Mouse (Mus musculus): ENCODE measurements around the gene Nckap5. TPM values are rescaled to one million over a fixed set of nuclear protein-coding genes. Genes with fewer than 3 reads are reported as not detected.

Gene Nckap5
- polyA plus RNA-seq, 2 experiments: 0.31 to 1.3 TPM

GRCm38 (mm10) chr1:126253934-126254333, 576.7 kb downstream of the Nckap5 start:
- ATAC-seq (ENCODE audit: insufficient read depth) (no peak), DNase-seq (ENCODE audit: low read depth in 3 of 3, low spot score in 3 of 3) (peak in 1 of 3 experiments; percentile 0)
- WGBS (ENCODE audit: insufficient replicate concordance): 61% methylated on average over 7 of the region's 7 CpGs
- Histone ChIP-seq H3K9ac (replicated peaks) (no peak overlapping the region), H3K4me2 (ENCODE audit: low read depth) (no peak overlapping the region), H3K4me1 (replicated peaks; ENCODE audit: control insufficient read depth in 2 of 2, insufficient read depth in 2 of 2, low read length in 1 of 2) (no peaks in the 10 kb centered on the region), H3K36me3 (replicated peaks; ENCODE audit: control insufficient read depth, insufficient read depth, low read depth) (no peaks in the 10 kb centered on the region), H3K4me3 (ENCODE audit: insufficient read depth in 1 of 2, low read depth in 2 of 2, low read length in 2 of 2) (no peak overlapping the region), H3K27ac (no peak overlapping the region), H3K27me3 (ENCODE audit: control insufficient read depth, insufficient read depth, low read length) (no peaks in the 10 kb centered on the region), H3K9me3 (ENCODE audit: control insufficient read depth, low read length) (no peaks in the 10 kb centered on the region)
- TF ChIP-seq EP300 (IDR thresholded peaks at IDR 0.05; ENCODE audit: low read depth): no peak

- no peak overlapping the region for H3K4me2 ChIP-seq (ENCODE audit: low read depth)
- no peak overlapping the region for H3K9ac ChIP-seq (replicated peaks)
- WGBS (ENCODE audit: insufficient replicate concordance): 31% methylated on average over 4 of the region's 4 CpGs
- no peaks in the 10 kb centered on the region for H3K36me3 ChIP-seq (replicated peaks; ENCODE audit: control insufficient read depth, insufficient read depth, low read depth)
- H3K4me1 ChIP-seq (replicated peaks; ENCODE audit: control insufficient read depth in 2 of 2, insufficient read depth in 2 of 2, low read length in 1 of 2): no peaks in the 10 kb centered on the region
- TF ChIP-seq EP300 (IDR thresholded peaks at IDR 0.05; ENCODE audit: low read depth) (no peak), CTCF (IDR thresholded peaks at IDR 0.05; ENCODE audit: low read depth) (no peak)
- H3K27ac ChIP-seq: no peak overlapping the region
- no peaks in the 10 kb centered on the region for H3K9me3 ChIP-seq (ENCODE audit: control insufficient read depth, low read length)
- ATAC-seq (ENCODE audit: insufficient read depth) (no peak), DNase-seq (ENCODE audit: low read depth in 3 of 3, low spot score in 3 of 3) (no peak)
- no peaks in the 10 kb centered on the region for H3K27me3 ChIP-seq (ENCODE audit: control insufficient read depth, insufficient read depth, low read length)
- no peak overlapping the region for H3K4me3 ChIP-seq (ENCODE audit: insufficient read depth in 1 of 2, low read depth in 2 of 2, low read length in 2 of 2)
These were observed 597.4 kb downstream of the Nckap5 start for GRCm38 (mm10) chr1:126233196-126233595.

GRCm38 (mm10) chr1:126231199-126231598, 599.4 kb downstream of the Nckap5 start:
- Histone ChIP-seq H3K4me2 (ENCODE audit: low read depth) (no peak overlapping the region), H3K9ac (replicated peaks) (no peak overlapping the region), H3K27me3 (ENCODE audit: control insufficient read depth, insufficient read depth, low read length) (no peaks in the 10 kb centered on the region), H3K36me3 (replicated peaks; ENCODE audit: control insufficient read depth, insufficient read depth, low read depth) (no peaks in the 10 kb centered on the region), H3K9me3 (ENCODE audit: control insufficient read depth, low read length) (no peaks in the 10 kb centered on the region), H3K4me1 (replicated peaks; ENCODE audit: control insufficient read depth in 2 of 2, insufficient read depth in 2 of 2, low read length in 1 of 2) (no peaks in the 10 kb centered on the region), H3K4me3 (ENCODE audit: insufficient read depth in 1 of 2, low read depth in 2 of 2, low read length in 2 of 2) (no peak overlapping the region), H3K27ac (no peak overlapping the region)
- TF ChIP-seq EP300 (IDR thresholded peaks at IDR 0.05; ENCODE audit: low read depth) (no peak), CTCF (IDR thresholded peaks at IDR 0.05; ENCODE audit: low read depth) (no peak)
- ATAC-seq (ENCODE audit: insufficient read depth) (no peak), DNase-seq (ENCODE audit: low read depth in 3 of 3, low spot score in 3 of 3) (no peak)
- 62% methylated on average over 9 of the region's 9 CpGs for WGBS (ENCODE audit: insufficient replicate concordance)

- no peak overlapping the region for H3K27ac ChIP-seq
- H3K27me3 ChIP-seq (ENCODE audit: control insufficient read depth, insufficient read depth, low read length): no peaks in the 10 kb centered on the region
These were observed 620.4 kb downstream of the Nckap5 start for GRCm38 (mm10) chr1:126210212-126210611.

GRCm38 (mm10) chr1:126209743-126210142, 620.9 kb downstream of the Nckap5 start:
- no peak overlapping the region for H3K9ac ChIP-seq (replicated peaks)
- H3K27me3 ChIP-seq (ENCODE audit: control insufficient read depth, insufficient read depth, low read length): no peaks in the 10 kb centered on the region
- 52% methylated on average over 5 of the region's 5 CpGs for WGBS (ENCODE audit: insufficient replicate concordance)
- TF ChIP-seq CTCF (IDR thresholded peaks at IDR 0.05; ENCODE audit: low read depth): no peak
- H3K9me3 ChIP-seq (ENCODE audit: control insufficient read depth, low read length): no peaks in the 10 kb centered on the region
- H3K4me1 ChIP-seq (replicated peaks; ENCODE audit: control insufficient read depth in 2 of 2, insufficient read depth in 2 of 2, low read length in 1 of 2): no peaks in the 10 kb centered on the region
- H3K4me2 ChIP-seq (ENCODE audit: low read depth): no peak overlapping the region
- H3K27ac ChIP-seq: no peak overlapping the region
- ATAC-seq (ENCODE audit: insufficient read depth) (no peak), DNase-seq (ENCODE audit: low read depth in 3 of 3, low spot score in 3 of 3) (no peak)
- H3K4me3 ChIP-seq (ENCODE audit: insufficient read depth in 1 of 2, low read depth in 2 of 2, low read length in 2 of 2): no peak overlapping the region
- H3K36me3 ChIP-seq (replicated peaks; ENCODE audit: control insufficient read depth, insufficient read depth, low read depth): no peaks in the 10 kb centered on the region

More at GRCm38 (mm10) chr1:126210212-126210611, 620.4 kb downstream of the Nckap5 start:
- no peak for ATAC-seq (ENCODE audit: insufficient read depth)
- no peak for DNase-seq (ENCODE audit: low read depth in 3 of 3, low spot score in 3 of 3)
- Histone ChIP-seq H3K9ac (replicated peaks) (no peak overlapping the region), H3K4me2 (ENCODE audit: low read depth) (no peak overlapping the region), H3K9me3 (ENCODE audit: control insufficient read depth, low read length) (no peaks in the 10 kb centered on the region), H3K36me3 (replicated peaks; ENCODE audit: control insufficient read depth, insufficient read depth, low read depth) (no peaks in the 10 kb centered on the region), H3K4me3 (ENCODE audit: insufficient read depth in 1 of 2, low read depth in 2 of 2, low read length in 2 of 2) (no peak overlapping the region), H3K4me1 (replicated peaks; ENCODE audit: control insufficient read depth in 2 of 2, insufficient read depth in 2 of 2, low read length in 1 of 2) (no peaks in the 10 kb centered on the region)
- TF ChIP-seq EP300 (IDR thresholded peaks at IDR 0.05; ENCODE audit: low read depth) (no peak), CTCF (IDR thresholded peaks at IDR 0.05; ENCODE audit: low read depth) (no peak)
- 33% methylated on average over 6 of the region's 6 CpGs for WGBS (ENCODE audit: insufficient replicate concordance)

Data from liver, embryonic 14.5 days (tissue).